Mouse (Mus musculus): ENCODE data around the gene Cdk2ap2.

DNA sequence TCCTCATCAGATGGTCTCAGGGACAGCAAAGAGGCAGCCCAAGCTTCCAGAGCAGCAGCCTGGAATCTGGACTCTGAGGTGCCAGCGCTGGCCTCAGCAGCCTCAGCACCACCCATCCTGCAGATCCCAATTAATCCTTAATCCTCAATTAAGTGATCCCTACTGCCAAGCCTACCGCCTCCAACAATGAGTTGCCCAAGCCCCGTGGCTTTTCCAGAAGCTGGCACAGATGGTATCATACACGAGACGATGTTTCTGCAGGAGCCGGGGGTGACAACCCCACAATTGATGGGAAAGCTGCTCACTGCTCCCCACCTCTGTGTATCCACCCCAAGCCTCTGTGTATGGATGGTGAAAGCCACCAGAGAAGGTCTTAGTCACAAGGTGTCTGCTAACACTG is 7.9 kb upstream of the Cdk2ap2 start:
- no peak for TF ChIP-seq ZC3H11A (IDR thresholded peaks at IDR 0.05; ENCODE audit: borderline replicate concordance, low read depth, low read length)
- no peak for TF ChIP-seq ZNF384 (IDR thresholded peaks at IDR 0.05; ENCODE audit: low read depth, low read length)
- TF ChIP-seq MAFK (IDR thresholded peaks at IDR 0.05; ENCODE audit: insufficient read depth, low read depth, low read length), result no peak
- no peak for TF ChIP-seq CHD2 (IDR thresholded peaks at IDR 0.05; ENCODE audit: low read depth, low read length)

All from ES-E14 (cell line).